Mouse (Mus musculus) liver, embryonic 13.5 days (tissue): ENCODE measurements around the gene 1700024G13Rik. TPM values are rescaled to one million over a fixed set of nuclear protein-coding genes. Genes with fewer than 3 reads are reported as not detected.
"Not testable (repeated sequence)": the region's sequence is repeated elsewhere in the genome, so short reads cannot be mapped to it uniquely, and the experiment has no call there.

Experiments
- ATAC-seq: fragments of 200-750 bp; cut with Nextera tagmentation; 2 replicates; pipeline ENCODE4 v1.8.0; 2017; ENCODE audit warnings: low read depth, mild to moderate bottlenecking, moderate number of reproducible peaks, moderate library complexity
- DNase-seq: peaks from one replicate; pipeline ENCODE4 v3.0.0; 2022
- H3K27ac ChIP-seq: fragments of 300-500 bp; sonication (generic); 2 replicates; pipeline ENCODE4 v1.5.1; 2015; ENCODE audit warnings: moderate library complexity, mild to moderate bottlenecking, inconsistent platforms
- H3K27me3 ChIP-seq: fragments of 300-500 bp; sonication (generic); 2 replicates; pipeline ENCODE4 v1.6.1; 2015; ENCODE audit warnings: mild to moderate bottlenecking, inconsistent platforms
- H3K36me3 ChIP-seq: fragments of 300-500 bp; sonication (generic); 2 replicates; pipeline ENCODE4 v1.6.1; 2015; ENCODE audit warnings: mild to moderate bottlenecking, inconsistent platforms
- H3K4me1 ChIP-seq: fragments of 300-500 bp; sonication (generic); replicated peaks from 2 replicates; pipeline ENCODE4 v1.6.1; 2015; ENCODE audit warnings: inconsistent platforms
- H3K4me2 ChIP-seq: fragments of 300-500 bp; sonication (generic); 2 replicates; pipeline ENCODE4 v1.6.1; 2015; ENCODE audit warnings: inconsistent platforms, mild to moderate bottlenecking, moderate library complexity
- H3K4me3 ChIP-seq: fragments of 300-500 bp; sonication (generic); replicated peaks from 2 replicates; pipeline ENCODE4 v1.5.1; 2015; ENCODE audit warnings: mild to moderate bottlenecking, inconsistent platforms
- H3K9ac ChIP-seq: fragments of 300-500 bp; sonication (generic); 2 replicates; pipeline ENCODE4 v1.6.1; 2015; ENCODE audit warnings: mild to moderate bottlenecking, inconsistent platforms
- H3K9me3 ChIP-seq: fragments of 300-500 bp; sonication (generic); replicated peaks from 2 replicates; pipeline ENCODE4 v1.6.1; 2016; ENCODE audit warnings: inconsistent platforms
- WGBS: fragments of 180-500 bp; shearing (Covaris S2); methylation state at CpG from one replicate; pipeline ENCODE4 v1.1.7; 2015; ENCODE audit not compliant: insufficient replicate concordance; 5-methylcytosine and 5-hydroxymethylcytosine counted together
- polyA plus RNA-seq: library from polyadenylated mRNA; unstranded; fragments of >200 nt; fragmentation: Nextera tagmentation; extraction: Ambion mirVana; gene quantifications from 2 replicates; pipeline ENCODE4 v1.2.1, GENCODE M21; 2015

1700024G13Rik gene
- polyA plus RNA-seq, 1 experiment from 2014 or later, result not detected

- H3K27ac ChIP-seq, result no peak overlapping the region
- H3K9ac ChIP-seq, result no peak overlapping the region
- H3K36me3 ChIP-seq, result no peaks in the 10 kb centered on the region
- no peaks in the 10 kb centered on the region for H3K9me3 ChIP-seq
- DNase-seq, result no peak
- no peaks in the 10 kb centered on the region for H3K4me1 ChIP-seq
- 77% methylated on average over 2 of the region's 2 CpGs for WGBS
- H3K4me2 ChIP-seq, result no peak overlapping the region
- H3K4me3 ChIP-seq, result no peak overlapping the region
- no peaks in the 10 kb centered on the region for H3K27me3 ChIP-seq
- no peak for ATAC-seq
Measured at GRCm38 (mm10) chr14:32372510-32372909, 15.7 kb downstream of the 1700024G13Rik start.

- Histone ChIP-seq H3K9ac (no peak overlapping the region), H3K9me3 (no peaks in the 10 kb centered on the region), H3K4me3 (no peak overlapping the region), H3K27me3 (no peaks in the 10 kb centered on the region), H3K36me3 (no peaks in the 10 kb centered on the region), H3K4me1 (no peaks in the 10 kb centered on the region), H3K4me2 (no peak overlapping the region), H3K27ac (no peak overlapping the region)
- ATAC-seq (no peak), DNase-seq (no peak)
- WGBS, result 54% methylated on average over 7 of the region's 7 CpGs
Measured at GRCm38 (mm10) chr14:32369756-32370155, 18.4 kb downstream of the 1700024G13Rik start.

- Histone ChIP-seq H3K9ac (no peak overlapping the region), H3K9me3 (no peaks in the 10 kb centered on the region), H3K36me3 (no peaks in the 10 kb centered on the region), H3K4me2 (no peak overlapping the region), H3K27me3 (no peaks in the 10 kb centered on the region), H3K4me3 (no peak overlapping the region), H3K4me1 (no peaks in the 10 kb centered on the region), H3K27ac (no peak overlapping the region)
- DNase-seq (no peak), ATAC-seq (no peak)
- 49% methylated on average over 7 of the region's 7 CpGs for WGBS
Measured at GRCm38 (mm10) chr14:32364359-32364758, 23.8 kb downstream of the 1700024G13Rik start.

GRCm38 (mm10) chr14:32351181-32351920, 36.8 kb downstream of the 1700024G13Rik start:
- H3K9me3 ChIP-seq, H3K27me3 ChIP-seq, H3K9ac ChIP-seq, H3K36me3 ChIP-seq, H3K4me2 ChIP-seq, H3K4me3 ChIP-seq, H3K4me1 ChIP-seq, H3K27ac ChIP-seq, DNase-seq, ATAC-seq: not testable (repeated sequence)
- WGBS, result 26% methylated on average over 6 of the region's 6 CpGs

GRCm38 (mm10) chr14:32347307-32347706, 40.9 kb downstream of the 1700024G13Rik start:
- H3K9ac ChIP-seq, result no peak overlapping the region
- 75% methylated on average over 9 of the region's 9 CpGs for WGBS
- H3K27me3 ChIP-seq, result no peaks in the 10 kb centered on the region
- H3K36me3 ChIP-seq, result no peaks in the 10 kb centered on the region
- H3K4me2 ChIP-seq, result no peak overlapping the region
- no peak overlapping the region for H3K27ac ChIP-seq
- H3K9me3 ChIP-seq, result no peaks in the 10 kb centered on the region
- DNase-seq (no peak), ATAC-seq (no peak)
- no peaks in the 10 kb centered on the region for H3K4me1 ChIP-seq
- no peak overlapping the region for H3K4me3 ChIP-seq

- no peak for ATAC-seq
- no peaks in the 10 kb centered on the region for H3K27me3 ChIP-seq
- WGBS, result 73% methylated on average over 9 of the region's 10 CpGs
- no peaks in the 10 kb centered on the region for H3K9me3 ChIP-seq
- DNase-seq, result no peak
- no peaks in the 10 kb centered on the region for H3K4me1 ChIP-seq
- H3K4me2 ChIP-seq, result no peak overlapping the region
- no peak overlapping the region for H3K27ac ChIP-seq
- no peak overlapping the region for H3K9ac ChIP-seq
- no peaks in the 10 kb centered on the region for H3K36me3 ChIP-seq
- no peak overlapping the region for H3K4me3 ChIP-seq
Measured at GRCm38 (mm10) chr14:32344694-32345093, 43.5 kb downstream of the 1700024G13Rik start.

- Histone ChIP-seq H3K4me3 (no peak overlapping the region), H3K27ac (no peak overlapping the region), H3K4me1 (no peaks in the 10 kb centered on the region), H3K9me3 (no peaks in the 10 kb centered on the region), H3K4me2 (no peak overlapping the region), H3K27me3 (no peaks in the 10 kb centered on the region), H3K36me3 (no peaks in the 10 kb centered on the region), H3K9ac (no peak overlapping the region)
- ATAC-seq (no peak), DNase-seq (no peak)
- WGBS, result 69% methylated on average over 7 of the region's 7 CpGs
Measured at GRCm38 (mm10) chr14:32344176-32344575, 44.0 kb downstream of the 1700024G13Rik start.

- Histone ChIP-seq H3K4me3 (no peak overlapping the region), H3K27ac (no peak overlapping the region), H3K4me1 (no peaks in the 10 kb centered on the region), H3K9me3 (no peaks in the 10 kb centered on the region), H3K36me3 (no peaks in the 10 kb centered on the region), H3K27me3 (no peaks in the 10 kb centered on the region), H3K4me2 (no peak overlapping the region), H3K9ac (no peak overlapping the region)
- ATAC-seq, result no peak
- no peak for DNase-seq
- 78% methylated on average over 7 of the region's 7 CpGs for WGBS
Measured at GRCm38 (mm10) chr14:32341823-32342222, 46.4 kb downstream of the 1700024G13Rik start.

- Histone ChIP-seq H3K9me3 (no peaks in the 10 kb centered on the region), H3K27ac (no peak overlapping the region), H3K4me1 (no peaks in the 10 kb centered on the region), H3K4me2 (no peak overlapping the region), H3K36me3 (no peaks in the 10 kb centered on the region), H3K4me3 (no peak overlapping the region), H3K27me3 (no peaks in the 10 kb centered on the region), H3K9ac (no peak overlapping the region)
- DNase-seq (no peak), ATAC-seq (no peak)
- WGBS, result 73% methylated on average over 11 of the region's 11 CpGs
Measured at GRCm38 (mm10) chr14:32336547-32336946, 51.6 kb downstream of the 1700024G13Rik start.

- Histone ChIP-seq H3K9me3 (no peaks in the 10 kb centered on the region), H3K4me1 (no peaks in the 10 kb centered on the region), H3K27ac (no peak overlapping the region), H3K27me3 (no peaks in the 10 kb centered on the region), H3K4me3 (no peak overlapping the region), H3K9ac (no peak overlapping the region), H3K36me3 (no peaks in the 10 kb centered on the region), H3K4me2 (no peak overlapping the region)
- WGBS, result 59% methylated on average over 6 of the region's 6 CpGs
- no peak for DNase-seq
- no peak for ATAC-seq
Measured at GRCm38 (mm10) chr14:32336021-32336420, 52.2 kb downstream of the 1700024G13Rik start.

- no peak overlapping the region for H3K27ac ChIP-seq
Measured at GRCm38 (mm10) chr14:32332515-32333445, 55.4 kb downstream of the 1700024G13Rik start.

More at GRCm38 (mm10) chr14:32332515-32333445, 55.4 kb downstream of the 1700024G13Rik start:
- no peak overlapping the region for H3K4me2 ChIP-seq
- H3K9me3 ChIP-seq, result no peaks in the 10 kb centered on the region
- no peaks in the 10 kb centered on the region for H3K36me3 ChIP-seq
- WGBS, result 76% methylated on average over 20 of the region's 20 CpGs
- H3K4me1 ChIP-seq, result no peaks in the 10 kb centered on the region
- H3K9ac ChIP-seq, result no peak overlapping the region
- no peak for DNase-seq
- H3K4me3 ChIP-seq, result no peak overlapping the region
- no peaks in the 10 kb centered on the region for H3K27me3 ChIP-seq
- no peak for ATAC-seq
